Mouse (Mus musculus) embryonic facial prominence, embryonic 14.5 days (tissue): Measurements from ENCODE around the gene Gm20388. TPM values are rescaled to one million over a fixed set of nuclear protein-coding genes. Genes with fewer than 3 reads are reported as not detected.

Experiments
- ATAC-seq: fragments of 200-750 bp; cut with Nextera tagmentation; 2 replicates; pipeline ENCODE4 v1.8.0; 2017; ENCODE audit warnings: low read depth, moderate number of reproducible peaks, moderate TSS enrichment
- DNase-seq: peaks from one replicate; pipeline ENCODE4 v3.0.0-alpha.2; 2015; ENCODE audit warnings: low spot score
- H3K27ac ChIP-seq: fragments of 300-500 bp; sonication (generic); replicated peaks from 2 replicates; pipeline ENCODE4 v1.5.1; 2014; ENCODE audit warnings: low read depth, mild to moderate bottlenecking, low read length, moderate library complexity
- H3K27me3 ChIP-seq: fragments of 300-500 bp; sonication (generic); replicated peaks from 2 replicates; pipeline ENCODE4 v1.6.1; 2014; ENCODE audit warnings: low read length; ENCODE audit not compliant: control insufficient read depth, insufficient read depth
- H3K36me3 ChIP-seq: fragments of 300-500 bp; sonication (generic); 2 replicates; pipeline ENCODE4 v1.6.1; 2014; ENCODE audit warnings: low read length, mixed read lengths; ENCODE audit not compliant: control insufficient read depth, insufficient read depth
- H3K4me1 ChIP-seq: fragments of 300-500 bp; sonication (generic); 2 replicates; pipeline ENCODE4 v1.6.1; 2014; ENCODE audit warnings: antibody characterized with exemption, low read length; ENCODE audit not compliant: control insufficient read depth, insufficient read depth
- H3K4me2 ChIP-seq: fragments of 300-500 bp; sonication (generic); 2 replicates; pipeline ENCODE4 v1.6.1; 2014; ENCODE audit warnings: low read depth, mild to moderate bottlenecking, low read length, moderate library complexity, mixed read lengths
- H3K4me3 ChIP-seq: fragments of 300-500 bp; sonication (generic); 2 replicates; pipeline ENCODE4 v1.5.1; 2014; ENCODE audit warnings: low read depth, mild to moderate bottlenecking, low read length
- H3K9ac ChIP-seq: fragments of 300-500 bp; sonication (generic); 2 replicates; pipeline ENCODE4 v1.6.1; 2014; ENCODE audit warnings: low read depth, mild to moderate bottlenecking, low read length, moderate library complexity, mixed read lengths
- H3K9me3 ChIP-seq: fragments of 300-500 bp; sonication (generic); 2 replicates; pipeline ENCODE4 v1.6.1; 2016; ENCODE audit warnings: low read length; ENCODE audit not compliant: control insufficient read depth
- WGBS: fragments of 180-500 bp; shearing (Covaris S2); extraction: QIAGEN DNeasy Blood & Tissue Kit; methylation state at CpG from one replicate; pipeline ENCODE4 v1.1.7; 2014; 5-methylcytosine and 5-hydroxymethylcytosine counted together
- polyA plus RNA-seq: library from polyadenylated mRNA; unstranded; fragments of >200 nt; fragmentation: Nextera tagmentation; extraction: Ambion mirVana; gene quantifications from 2 replicates; pipeline ENCODE4 v1.2.1, GENCODE M21; 2014

Gm20388 gene
- polyA plus RNA-seq, 1 experiment from 2014 or later: not detected

DNA sequence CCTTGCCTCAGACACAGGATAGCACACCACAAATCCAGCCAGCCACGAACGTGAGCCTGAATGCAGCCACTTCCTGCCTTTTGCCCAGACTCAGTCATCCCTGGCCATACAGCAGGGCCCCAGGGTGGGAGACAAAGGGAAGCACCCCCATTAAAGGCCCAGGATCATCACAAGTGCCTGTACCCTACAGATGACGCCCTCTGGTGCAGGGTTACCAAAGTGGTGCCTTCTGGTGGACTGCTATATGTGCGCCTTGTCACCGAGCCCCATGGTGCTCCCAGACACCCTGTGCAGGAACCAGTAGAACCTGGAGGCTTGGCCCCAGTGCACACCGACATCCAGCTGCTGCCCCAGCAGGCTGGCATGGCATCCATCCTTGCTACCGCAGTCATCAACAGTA lies 2422.9 kb downstream of the Gm20388 start:
- Histone ChIP-seq H3K9me3 (no peaks in the 10 kb centered on the region), H3K4me1 (peaks cover 5% of the 10 kb centered on the region; the same call in 1 of the 2 replicates), H3K27me3 (peaks cover 45% of the 10 kb centered on the region), H3K4me2 (no peak overlapping the region), H3K4me3 (no peak overlapping the region), H3K36me3 (no peaks in the 10 kb centered on the region; the same call in 1 of the 2 replicates), H3K9ac (no peak overlapping the region), H3K27ac (no peak overlapping the region)
- ATAC-seq: no peak
- WGBS: 84% methylated on average over 7 of the region's 7 CpGs
- no peak for DNase-seq

DNA sequence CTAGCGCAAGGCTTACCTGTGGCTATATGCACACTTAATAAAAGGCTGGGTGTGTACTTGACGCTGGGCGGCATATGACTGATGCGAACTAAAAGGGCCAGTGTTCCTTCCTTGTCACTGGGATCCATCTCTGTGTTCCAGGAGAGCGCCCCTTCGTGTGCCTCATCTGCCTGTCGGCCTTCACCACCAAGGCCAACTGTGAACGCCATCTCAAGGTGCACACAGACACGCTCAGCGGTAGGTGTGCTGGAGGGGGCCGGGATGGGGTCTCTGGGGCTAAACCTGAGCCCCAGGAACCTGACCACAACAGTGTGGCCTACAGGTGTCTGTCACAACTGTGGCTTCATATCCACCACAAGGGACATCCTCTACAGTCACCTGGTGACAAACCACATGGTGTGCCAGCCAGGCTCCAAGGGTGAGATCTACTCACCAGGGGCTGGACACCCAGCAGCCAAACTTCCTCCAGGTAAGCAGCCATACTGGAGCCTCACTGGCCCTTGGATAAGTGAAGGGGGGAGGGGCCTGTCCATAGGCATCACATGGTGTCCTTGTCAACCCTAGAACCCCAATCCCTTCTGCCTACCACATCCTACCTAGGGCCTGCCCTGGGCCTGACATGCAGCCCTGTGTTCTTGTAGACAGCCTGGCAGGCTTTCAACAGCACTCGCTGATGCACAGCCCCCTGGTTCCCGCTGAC lies 2424.3 kb downstream of the Gm20388 start:
- Histone ChIP-seq H3K4me2 (no peak overlapping the region), H3K9me3 (no peaks in the 10 kb centered on the region), H3K27ac (no peak overlapping the region), H3K36me3 (no peaks in the 10 kb centered on the region; the same call in 1 of the 2 replicates), H3K4me1 (peaks cover 5% of the 10 kb centered on the region; the same call in 1 of the 2 replicates), H3K9ac (no peak overlapping the region), H3K4me3 (no peak overlapping the region), H3K27me3 (peaks cover 45% of the 10 kb centered on the region)
- ATAC-seq: no peak
- WGBS: 84% methylated on average over 13 of the region's 13 CpGs
- no peak for DNase-seq

GRCm38 (mm10) chr8:122335638-122336250 lies 2425.1 kb downstream of the Gm20388 start:
- Histone ChIP-seq H3K9me3 (no peaks in the 10 kb centered on the region), H3K36me3 (no peaks in the 10 kb centered on the region; the same call in 1 of the 2 replicates), H3K4me3 (peak overlapping the region; percentile 58), H3K4me2 (peak overlapping the region; percentile 92), H3K27me3 (peaks cover 45% of the 10 kb centered on the region), H3K4me1 (peaks cover 5% of the 10 kb centered on the region; the same call in 1 of the 2 replicates), H3K27ac (no peak overlapping the region), H3K9ac (peak overlapping the region; percentile 60)
- 34% methylated on average over 28 of the region's 57 CpGs for WGBS
- ATAC-seq (peak; percentile 39), DNase-seq (no peak)

DNA sequence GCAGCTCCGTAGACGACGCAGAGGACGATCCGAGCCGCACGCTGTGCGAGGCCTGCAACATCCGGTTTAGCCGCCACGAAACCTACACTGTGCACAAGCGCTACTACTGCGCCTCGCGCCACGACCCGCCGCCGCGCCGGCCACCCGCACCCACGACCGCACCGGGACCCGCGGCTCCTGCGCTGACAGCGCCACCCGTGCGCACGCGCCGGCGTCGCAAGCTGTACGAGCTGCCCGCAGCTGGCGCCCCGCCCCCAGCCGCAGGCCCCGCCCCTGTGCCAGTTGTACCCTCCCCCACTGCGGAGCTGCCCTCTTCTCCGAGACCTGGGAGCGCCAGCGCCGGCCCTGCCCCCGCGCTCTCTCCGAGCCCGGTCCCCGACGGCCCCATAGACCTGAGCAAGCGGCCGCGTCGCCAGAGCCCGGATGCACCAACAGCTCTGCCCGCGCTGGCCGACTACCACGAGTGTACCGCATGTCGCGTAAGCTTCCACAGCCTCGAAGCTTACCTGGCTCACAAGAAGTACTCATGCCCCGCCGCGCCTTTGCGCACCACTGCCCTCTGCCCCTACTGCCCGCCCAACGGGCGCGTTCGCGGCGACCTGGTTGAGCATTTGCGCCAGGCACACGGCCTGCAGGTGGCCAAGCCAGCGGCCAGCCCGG lies 2425.7 kb downstream of the Gm20388 start:
- peak; percentile 75 for ATAC-seq
- 3% methylated on average over 33 of the region's 81 CpGs for WGBS

GRCm38 (mm10) chr8:122338852-122339251 lies 2428.2 kb downstream of the Gm20388 start:
- ATAC-seq (no peak), DNase-seq (no peak)
- H3K9me3 ChIP-seq: no peaks in the 10 kb centered on the region
- H3K27me3 ChIP-seq: peaks cover 49% of the 10 kb centered on the region
- WGBS: 49% methylated on average over 6 of the region's 6 CpGs
- H3K9ac ChIP-seq: no peak overlapping the region
- no peak overlapping the region for H3K4me3 ChIP-seq
- H3K4me1 ChIP-seq: peaks cover 22% of the 10 kb centered on the region
- H3K4me2 ChIP-seq: no peak overlapping the region
- no peaks in the 10 kb centered on the region; the same call in 1 of the 2 replicates for H3K36me3 ChIP-seq
- no peak overlapping the region for H3K27ac ChIP-seq

More for the DNA sequence above, 2425.7 kb downstream of the Gm20388 start:
- Histone ChIP-seq H3K4me3 (peak overlapping the region; percentile 58), H3K4me2 (peak overlapping the region; percentile 92), H3K27me3 (peaks cover 45% of the 10 kb centered on the region), H3K27ac (no peak overlapping the region), H3K36me3 (no peaks in the 10 kb centered on the region; the same call in 1 of the 2 replicates), H3K4me1 (peaks cover 5% of the 10 kb centered on the region; the same call in 1 of the 2 replicates), H3K9ac (peak overlapping the region; percentile 60), H3K9me3 (no peaks in the 10 kb centered on the region)
- DNase-seq: peak; percentile 57

DNA sequence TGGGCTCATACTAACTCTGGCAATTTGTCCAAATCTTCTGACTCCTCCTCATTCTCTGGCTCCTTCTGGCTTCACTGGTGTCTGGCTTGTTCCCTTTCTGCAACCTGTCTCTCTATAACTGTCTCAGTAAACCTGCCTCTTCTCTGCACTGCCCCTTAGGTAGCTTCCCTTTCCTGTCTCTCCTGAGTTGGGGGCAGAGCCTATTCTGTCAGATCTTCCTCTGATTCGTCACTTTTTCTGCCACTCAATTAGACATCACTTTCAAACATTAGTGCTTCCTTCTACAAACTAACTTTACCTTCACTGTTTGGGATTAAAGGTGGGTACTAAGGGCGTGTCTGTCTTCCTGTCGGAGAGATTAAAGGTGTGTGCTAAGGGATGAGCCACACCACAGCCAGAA lies 2430.1 kb downstream of the Gm20388 start:
- Histone ChIP-seq H3K4me2 (no peak overlapping the region), H3K36me3 (no peaks in the 10 kb centered on the region; the same call in 1 of the 2 replicates), H3K9ac (no peak overlapping the region), H3K27me3 (peaks cover 30% of the 10 kb centered on the region), H3K27ac (no peak overlapping the region), H3K9me3 (no peaks in the 10 kb centered on the region), H3K4me1 (peaks cover 23% of the 10 kb centered on the region), H3K4me3 (no peak overlapping the region)
- DNase-seq (no peak), ATAC-seq (no peak)
- 79% methylated on average over 3 of the region's 3 CpGs for WGBS

GRCm38 (mm10) chr8:122341790-122342189 lies 2431.1 kb downstream of the Gm20388 start:
- no peak overlapping the region for H3K4me3 ChIP-seq
- no peak for DNase-seq
- no peaks in the 10 kb centered on the region for H3K9me3 ChIP-seq
- no peaks in the 10 kb centered on the region; the same call in 1 of the 2 replicates for H3K36me3 ChIP-seq
- H3K4me2 ChIP-seq: no peak overlapping the region
- WGBS: 75% methylated on average over 6 of the region's 6 CpGs
- no peak overlapping the region for H3K27ac ChIP-seq
- no peak overlapping the region for H3K9ac ChIP-seq
- peaks cover 20% of the 10 kb centered on the region for H3K27me3 ChIP-seq
- peaks cover 22% of the 10 kb centered on the region for H3K4me1 ChIP-seq
- no peak for ATAC-seq

- ATAC-seq (no peak), DNase-seq (peak; percentile 64)
- Histone ChIP-seq H3K9ac (no peak overlapping the region), H3K27ac (no peak overlapping the region; the same call in 1 of the 2 replicates), H3K4me2 (peak overlapping the region; percentile 56), H3K4me3 (no peak overlapping the region), H3K36me3 (no peaks in the 10 kb centered on the region), H3K9me3 (no peaks in the 10 kb centered on the region), H3K4me1 (peaks cover 22% of the 10 kb centered on the region), H3K27me3 (peaks cover 14% of the 10 kb centered on the region)
- WGBS: 23% methylated on average over 5 of the region's 5 CpGs
Observed at GRCm38 (mm10) chr8:122342362-122342761, 2431.7 kb downstream of the Gm20388 start.
